Mouse (Mus musculus): ENCODE results near the gene Pde3b. TPM values are rescaled to one million over a fixed set of nuclear protein-coding genes. Genes with fewer than 3 reads are reported as not detected.
"Not testable (repeated sequence)": the region's sequence is repeated elsewhere in the genome, so short reads cannot be mapped to it uniquely, and the experiment has no call there.

Pde3b gene
- total and polyA plus RNA-seq, 2 experiments from 2014 or later, result 3.4 to 18.3 TPM

- 94% methylated on average over 5 of the region's 5 CpGs for WGBS
- ATAC-seq (no peak), DNase-seq (ENCODE audit: low spot score) (peak; percentile 6)
- H3K27me3 ChIP-seq (ENCODE audit: insufficient read depth, low read length), result no peaks in the 10 kb centered on the region
- no peak overlapping the region for H3K4me2 ChIP-seq (ENCODE audit: low read depth, low read length)
- H3K4me1 ChIP-seq (ENCODE audit: insufficient read depth, low read length), result no peaks in the 10 kb centered on the region
- H3K9me3 ChIP-seq (ENCODE audit: low read length), result no peaks in the 10 kb centered on the region
- H3K36me3 ChIP-seq (ENCODE audit: insufficient read depth, low read length), result no peaks in the 10 kb centered on the region
- H3K27ac ChIP-seq, result no peak overlapping the region
- no peak overlapping the region for H3K9ac ChIP-seq (replicated peaks; ENCODE audit: low read length)
- peak; percentile 19 for TF ChIP-seq CTCF (IDR thresholded peaks at IDR 0.05; ENCODE audit: low read depth)
- H3K4me3 ChIP-seq (ENCODE audit: low read length), result no peak overlapping the region
Observed at GRCm38 (mm10) chr7:114494033-114494432, 79.0 kb downstream of the Pde3b start.

DNA sequence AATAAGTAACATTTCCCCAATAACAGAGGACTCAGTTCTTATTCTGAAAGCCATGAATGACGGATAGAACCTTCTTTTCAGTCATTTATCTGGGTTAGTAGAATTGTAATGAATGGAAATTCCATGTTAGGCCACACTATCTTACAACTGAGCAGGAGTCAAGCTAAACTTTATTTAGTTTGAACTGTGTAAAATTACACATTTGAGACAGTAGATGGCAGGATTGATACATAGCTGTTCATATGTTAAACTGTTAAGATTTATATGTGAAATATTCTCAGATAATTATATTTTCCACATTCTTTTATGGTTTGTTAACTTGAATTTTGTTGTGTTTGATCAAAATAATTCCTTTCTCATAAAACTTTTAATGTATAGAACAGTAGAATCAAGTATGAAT, 84.2 kb downstream of the Pde3b start:
- Histone ChIP-seq H3K9ac (replicated peaks; ENCODE audit: low read length) (no peak overlapping the region), H3K27ac (no peak overlapping the region), H3K9me3 (ENCODE audit: low read length) (no peaks in the 10 kb centered on the region), H3K4me3 (ENCODE audit: low read length) (no peak overlapping the region), H3K27me3 (ENCODE audit: insufficient read depth, low read length) (no peaks in the 10 kb centered on the region), H3K4me1 (ENCODE audit: insufficient read depth, low read length) (no peaks in the 10 kb centered on the region), H3K36me3 (ENCODE audit: insufficient read depth, low read length) (no peaks in the 10 kb centered on the region), H3K4me2 (ENCODE audit: low read depth, low read length) (no peak overlapping the region)
- ATAC-seq (no peak), DNase-seq (ENCODE audit: low spot score) (peak; percentile 43)
- WGBS, result 77% methylated on average over 1 of the region's 1 CpGs
- peak; percentile 53 for TF ChIP-seq CTCF (IDR thresholded peaks at IDR 0.05; ENCODE audit: low read depth)

- H3K4me1 ChIP-seq (ENCODE audit: insufficient read depth, low read length), result no peaks in the 10 kb centered on the region
- no peak overlapping the region for H3K27ac ChIP-seq
- WGBS, result 95% methylated on average over 2 of the region's 2 CpGs
- no peak overlapping the region for H3K9ac ChIP-seq (replicated peaks; ENCODE audit: low read length)
- H3K9me3 ChIP-seq (ENCODE audit: low read length), result no peaks in the 10 kb centered on the region
- ATAC-seq (no peak), DNase-seq (ENCODE audit: low spot score) (no peak)
- H3K4me3 ChIP-seq (ENCODE audit: low read length), result no peak overlapping the region
- H3K4me2 ChIP-seq (ENCODE audit: low read depth, low read length), result no peak overlapping the region
- H3K36me3 ChIP-seq (ENCODE audit: insufficient read depth, low read length), result peaks cover 4% of the 10 kb centered on the region; the same call in 1 of the 2 replicates
- no peaks in the 10 kb centered on the region for H3K27me3 ChIP-seq (ENCODE audit: insufficient read depth, low read length)
- no peak for TF ChIP-seq CTCF (IDR thresholded peaks at IDR 0.05; ENCODE audit: low read depth)
Observed at GRCm38 (mm10) chr7:114508879-114509278, 93.8 kb downstream of the Pde3b start.

DNA sequence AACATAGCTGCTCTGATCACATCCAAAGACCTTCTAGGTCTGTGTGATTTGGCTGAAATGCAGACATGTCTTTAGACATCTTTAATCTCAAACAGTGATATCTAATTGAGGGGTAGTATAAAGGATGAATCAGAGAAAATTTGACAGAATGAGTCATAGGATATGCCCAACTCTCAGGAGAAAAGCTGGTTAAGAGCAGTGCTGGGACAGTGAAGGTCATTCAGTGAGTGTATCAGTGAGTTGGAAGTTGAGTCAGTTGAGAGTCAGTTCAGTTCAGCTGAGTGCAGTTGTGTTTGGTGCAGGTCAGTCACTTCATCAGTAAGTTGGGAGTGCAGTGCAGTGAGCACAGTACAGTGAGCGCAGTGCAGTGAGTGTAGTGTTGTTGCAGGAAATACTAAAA, 105.0 kb downstream of the Pde3b start:
- no peaks in the 10 kb centered on the region for H3K9me3 ChIP-seq (ENCODE audit: low read length)
- H3K27me3 ChIP-seq (ENCODE audit: insufficient read depth, low read length), result no peaks in the 10 kb centered on the region
- H3K27ac ChIP-seq, result no peak overlapping the region
- WGBS, result 95% methylated on average over 1 of the region's 1 CpGs
- no peak overlapping the region for H3K4me3 ChIP-seq (ENCODE audit: low read length)
- TF ChIP-seq CTCF (IDR thresholded peaks at IDR 0.05; ENCODE audit: low read depth), result no peak
- no peaks in the 10 kb centered on the region for H3K4me1 ChIP-seq (ENCODE audit: insufficient read depth, low read length)
- peaks cover 4% of the 10 kb centered on the region; the same call in 1 of the 2 replicates for H3K36me3 ChIP-seq (ENCODE audit: insufficient read depth, low read length)
- ATAC-seq (no peak), DNase-seq (ENCODE audit: low spot score) (no peak)
- H3K4me2 ChIP-seq (ENCODE audit: low read depth, low read length), result no peak overlapping the region
- no peak overlapping the region for H3K9ac ChIP-seq (replicated peaks; ENCODE audit: low read length)

GRCm38 (mm10) chr7:114526245-114526644, 111.2 kb downstream of the Pde3b start:
- Histone ChIP-seq H3K27me3 (ENCODE audit: insufficient read depth, low read length) (no peaks in the 10 kb centered on the region), H3K9me3 (ENCODE audit: low read length) (no peaks in the 10 kb centered on the region), H3K9ac (replicated peaks; ENCODE audit: low read length) (no peak overlapping the region), H3K27ac (no peak overlapping the region), H3K4me1 (ENCODE audit: insufficient read depth, low read length) (no peaks in the 10 kb centered on the region), H3K36me3 (ENCODE audit: insufficient read depth, low read length) (no peaks in the 10 kb centered on the region), H3K4me2 (ENCODE audit: low read depth, low read length) (no peak overlapping the region), H3K4me3 (ENCODE audit: low read length) (no peak overlapping the region)
- no peak for TF ChIP-seq CTCF (IDR thresholded peaks at IDR 0.05; ENCODE audit: low read depth)
- 91% methylated on average over 1 of the region's 1 CpGs for WGBS
- no peak for DNase-seq (ENCODE audit: low spot score)
- ATAC-seq, result no peak

GRCm38 (mm10) chr7:114536179-114536578, 121.1 kb downstream of the Pde3b start:
- Histone ChIP-seq H3K4me2 (ENCODE audit: low read depth, low read length) (no peak overlapping the region), H3K36me3 (ENCODE audit: insufficient read depth, low read length) (peaks cover 8% of the 10 kb centered on the region; the same call in 1 of the 2 replicates), H3K27me3 (ENCODE audit: insufficient read depth, low read length) (no peaks in the 10 kb centered on the region), H3K4me1 (ENCODE audit: insufficient read depth, low read length) (no peaks in the 10 kb centered on the region), H3K9me3 (ENCODE audit: low read length) (no peaks in the 10 kb centered on the region), H3K4me3 (ENCODE audit: low read length) (no peak overlapping the region), H3K27ac (no peak overlapping the region), H3K9ac (replicated peaks; ENCODE audit: low read length) (no peak overlapping the region)
- WGBS, result 100% methylated on average over 1 of the region's 1 CpGs
- ATAC-seq, result no peak
- no peak for DNase-seq (ENCODE audit: low spot score)
- TF ChIP-seq CTCF (IDR thresholded peaks at IDR 0.05; ENCODE audit: low read depth), result no peak

GRCm38 (mm10) chr7:114562531-114563241, 147.6 kb downstream of the Pde3b start, which contains the start of gene Cyp2r1:
Gene Cyp2r1, minus strand, starts transcription at chr7:114562972.
- peak; percentile 61 for TF ChIP-seq CTCF (IDR thresholded peaks at IDR 0.05; ENCODE audit: low read depth)
- Histone ChIP-seq H3K4me1 (ENCODE audit: insufficient read depth, low read length) (0 out of 2 replicates have a peak, but pooled peaks cover 3% of the 10 kb centered on the region), H3K9ac (replicated peaks; ENCODE audit: low read length) (peak within 1 kb of the TSS; percentile 67), H3K27me3 (ENCODE audit: insufficient read depth, low read length) (no peaks in the 10 kb centered on the region), H3K4me3 (ENCODE audit: low read length) (peak within 1 kb of the TSS; percentile 64), H3K27ac (peak within 1 kb of the TSS; percentile 78), H3K4me2 (ENCODE audit: low read depth, low read length) (peak within 1 kb of the TSS; percentile 71), H3K9me3 (ENCODE audit: low read length) (no peaks in the 10 kb centered on the region), H3K36me3 (ENCODE audit: insufficient read depth, low read length) (no peaks in the 10 kb centered on the region)
- 3% methylated on average over 54 of the region's 56 CpGs for WGBS
- peak; percentile 99 for ATAC-seq
- peak; percentile 95 for DNase-seq (ENCODE audit: low spot score)

DNA sequence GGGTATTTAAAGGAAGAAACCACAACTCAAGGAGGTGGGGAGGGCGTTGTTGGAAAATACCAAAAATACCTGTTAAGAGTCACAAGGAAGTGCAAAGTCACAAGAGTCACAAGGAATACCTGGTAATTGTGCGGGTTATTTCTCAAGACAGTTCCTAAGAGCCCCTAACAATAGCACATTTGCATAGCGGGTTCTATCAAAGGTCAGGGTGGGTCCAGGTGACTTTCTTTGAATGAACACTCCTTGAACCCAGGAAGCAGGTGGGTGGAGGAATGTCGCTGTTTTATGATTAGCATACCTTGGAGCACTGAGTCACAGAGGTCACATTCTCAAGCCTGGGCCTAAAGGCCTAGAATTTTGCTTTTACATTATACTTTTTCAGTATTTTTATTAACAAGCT, 158.8 kb downstream of the Pde3b start:
- H3K27me3 ChIP-seq (ENCODE audit: insufficient read depth, low read length); H3K9me3 ChIP-seq (ENCODE audit: low read length); ATAC-seq; H3K4me3 ChIP-seq (ENCODE audit: low read length); DNase-seq (ENCODE audit: low spot score); H3K9ac ChIP-seq (replicated peaks; ENCODE audit: low read length); H3K4me1 ChIP-seq (ENCODE audit: insufficient read depth, low read length); H3K4me2 ChIP-seq (ENCODE audit: low read depth, low read length); H3K27ac ChIP-seq; H3K36me3 ChIP-seq (ENCODE audit: insufficient read depth, low read length): not testable (repeated sequence)
- 91% methylated on average over 4 of the region's 4 CpGs for WGBS

Data from hindbrain, postnatal 0 days (tissue).